8 mouse cellular contexts compared by ENCODE assay signal in the genomic region with DNA sequence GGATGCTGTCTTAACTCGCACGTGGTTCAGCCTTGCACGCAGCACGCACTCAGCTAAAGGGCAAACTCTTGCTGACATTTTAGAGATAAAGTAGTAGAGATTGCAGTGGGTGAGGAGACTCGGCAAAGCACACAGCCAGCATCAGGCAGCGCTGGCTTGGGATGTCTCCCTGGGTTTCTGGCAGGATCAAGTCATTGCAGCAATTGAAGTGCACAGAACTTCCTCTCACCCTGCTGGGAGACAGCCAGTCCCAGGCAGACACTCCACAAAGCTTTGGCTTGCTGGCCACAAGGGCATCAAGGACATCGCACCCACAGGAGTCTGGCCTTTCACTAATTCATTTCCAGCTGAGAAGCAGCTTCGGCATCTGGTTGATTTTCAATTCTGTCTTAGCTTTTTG. TPM values are rescaled to one million over a fixed set of nuclear protein-coding genes. Genes with fewer than 3 reads are reported as not detected.
DNase-seq lines count a peak whose midpoint lies in the region; ATAC-seq and TF ChIP-seq lines count a peak whose summit lies in the region.
"Had no signal": no experiment of that assay in that cellular context is flagged by ENCODE, and none has a peak within 500 bp of the region (broad histone marks: within the 10 kb centered on the region; RNA-seq: fewer than 3 reads in every experiment).

No protein-coding gene starts in this region.

- no peak for TF ChIP-seq CTCF in midbrain, postnatal 0 days (IDR thresholded peaks at IDR 0.05)

- H3K4me2 ChIP-seq in midbrain, postnatal 0 days (ENCODE audit: low read depth, low read length, poor library complexity, severe bottlenecking), result no peak overlapping the region
- no peak overlapping the region for H3K4me2 ChIP-seq in midbrain, embryonic 13.5 days (replicated peaks)
- H3K4me2 ChIP-seq in heart, embryonic 13.5 days, result peak overlapping the region; percentile 27
- no peak overlapping the region for H3K4me2 ChIP-seq in forebrain, embryonic 14.5 days (ENCODE audit: low read length)

- no peaks in the 10 kb centered on the region for H3K9me3 ChIP-seq in midbrain, postnatal 0 days (ENCODE audit: low read length)
- H3K9me3 ChIP-seq in midbrain, embryonic 13.5 days, result no peaks in the 10 kb centered on the region
- H3K9me3 ChIP-seq in heart, embryonic 13.5 days, result no peaks in the 10 kb centered on the region
- no peaks in the 10 kb centered on the region for H3K9me3 ChIP-seq in forebrain, embryonic 14.5 days (replicated peaks; ENCODE audit: control insufficient read depth, low read length)

- no peak overlapping the region for H3K9ac ChIP-seq in midbrain, postnatal 0 days (replicated peaks; ENCODE audit: low read length, poor library complexity, severe bottlenecking)
- H3K9ac ChIP-seq in midbrain, embryonic 13.5 days (replicated peaks), result no peak overlapping the region
- H3K9ac ChIP-seq in heart, embryonic 13.5 days, result peak overlapping the region; percentile 3; the same call in 1 of the 2 replicates
- H3K9ac ChIP-seq in forebrain, embryonic 14.5 days (ENCODE audit: low read length), result no peak overlapping the region

- H3K27me3 ChIP-seq in midbrain, postnatal 0 days (ENCODE audit: insufficient read depth, low read length), result no peaks in the 10 kb centered on the region
- H3K27me3 ChIP-seq in midbrain, embryonic 13.5 days, result no peaks in the 10 kb centered on the region
- H3K27me3 ChIP-seq in heart, embryonic 13.5 days (replicated peaks), result peaks cover 3% of the 10 kb centered on the region; the same call in 1 of the 2 replicates
- H3K27me3 ChIP-seq in forebrain, embryonic 14.5 days (replicated peaks; ENCODE audit: control insufficient read depth, insufficient read depth, low read length), result no peaks in the 10 kb centered on the region

- WGBS in midbrain, postnatal 0 days, result 67% methylated on average over 8 of the region's 8 CpGs
- WGBS in midbrain, embryonic 13.5 days, result 75% methylated on average over 8 of the region's 8 CpGs
- WGBS in heart, embryonic 13.5 days, result 21% methylated on average over 8 of the region's 8 CpGs
- WGBS in forebrain, embryonic 14.5 days, result 77% methylated on average over 8 of the region's 8 CpGs

- H3K36me3 ChIP-seq in midbrain, postnatal 0 days (ENCODE audit: insufficient read depth, low read length), result no peaks in the 10 kb centered on the region
- no peaks in the 10 kb centered on the region for H3K36me3 ChIP-seq in midbrain, embryonic 13.5 days
- H3K36me3 ChIP-seq in heart, embryonic 13.5 days, result no peaks in the 10 kb centered on the region
- no peaks in the 10 kb centered on the region for H3K36me3 ChIP-seq in forebrain, embryonic 14.5 days (ENCODE audit: control insufficient read depth, insufficient read depth, low read length)

- no peaks in the 10 kb centered on the region for H3K4me1 ChIP-seq in midbrain, postnatal 0 days (ENCODE audit: insufficient read depth, low read length)
- no peaks in the 10 kb centered on the region for H3K4me1 ChIP-seq in midbrain, embryonic 13.5 days (replicated peaks)
- H3K4me1 ChIP-seq in heart, embryonic 13.5 days, result peaks cover 40% of the 10 kb centered on the region
- no peaks in the 10 kb centered on the region for H3K4me1 ChIP-seq in forebrain, embryonic 14.5 days (ENCODE audit: control insufficient read depth, insufficient read depth, low read length)

- ATAC-seq in midbrain, postnatal 0 days (ENCODE audit: low FRiP score), result no peak
- ATAC-seq in midbrain, embryonic 13.5 days, result no peak
- no peak for ATAC-seq in heart, embryonic 13.5 days (ENCODE audit: extremely low read depth, insufficient number of reproducible peaks, low FRiP score, low TSS enrichment)
- ATAC-seq in forebrain, embryonic 14.5 days, result no peak

- no peak overlapping the region for H3K27ac ChIP-seq in midbrain, postnatal 0 days (ENCODE audit: low read depth, low read length)
- H3K27ac ChIP-seq in midbrain, embryonic 13.5 days, result no peak overlapping the region
- H3K27ac ChIP-seq in heart, embryonic 13.5 days (replicated peaks), result peak overlapping the region; percentile 58; the same call in 1 of the 2 replicates
- no peak overlapping the region for H3K27ac ChIP-seq in forebrain, embryonic 14.5 days (ENCODE audit: low read depth, low read length)

- DNase-seq in midbrain, postnatal 0 days (ENCODE audit: low spot score), result peak; percentile 22
- DNase-seq in cerebellum, adult 9-10 months, result peak; percentile 18
- peak; percentile 57 for DNase-seq in skeletal muscle tissue, adult 2 months (ENCODE audit: low read depth, low spot score)
- no peak for DNase-seq in spleen, adult 18-20 months
- DNase-seq in forebrain, embryonic 14.5 days (ENCODE audit: low spot score), result no peak

- no peak overlapping the region for H3K4me3 ChIP-seq in midbrain, postnatal 0 days (ENCODE audit: low read depth, low read length)
- no peak overlapping the region for H3K4me3 ChIP-seq in midbrain, embryonic 13.5 days (replicated peaks)
- no peak overlapping the region for H3K4me3 ChIP-seq in heart, embryonic 13.5 days
- no peak overlapping the region for H3K4me3 ChIP-seq in forebrain, embryonic 14.5 days (ENCODE audit: low read depth, low read length)

RNA-seq across cellular contexts. Expression of a gene that starts 27.3 kb away (rescaled TPM):
- not detected in 2 replicates for total RNA-seq in midbrain, postnatal 0 days (2014; rRNA removed)
- not detected in 2 replicates for polyA plus RNA-seq in midbrain, postnatal 0 days (2015; fragmentation: Nextera tagmentation; extraction: Ambion mirVana)
- polyA plus RNA-seq in midbrain, embryonic 13.5 days (2015; fragmentation: Nextera tagmentation; extraction: Ambion mirVana), result not detected in 2 replicates
- not detected in 2 replicates for polyA plus RNA-seq in heart, embryonic 13.5 days (2015; fragmentation: Nextera tagmentation; extraction: Ambion mirVana)
- polyA plus RNA-seq in forebrain, embryonic 14.5 days (2014; fragmentation: Nextera tagmentation; extraction: Ambion mirVana), result not detected in 2 replicates
- total RNA-seq: layer of hippocampus, postnatal 36 days had no signal

Comparison
In these comparisons a context has a peak if more than half of its experiments do, and no peak if none do; other contexts are left out.
1. DNase-seq: peak in midbrain, postnatal 0 days (single experiment), cerebellum, adult 9-10 months (single experiment) and skeletal muscle tissue, adult 2 months (single experiment); none in spleen, adult 18-20 months (0 of 2) and forebrain, embryonic 14.5 days (single experiment).